Mouse (Mus musculus) right cerebral cortex, postnatal 10 days (tissue): ENCODE data around the gene Lpar1.

Source experiments
- DNase-seq, 2 experiments: peaks; one replicate each; pipeline ENCODE4 v3.0.0; 2021; ENCODE audit warnings: low spot score in 2 of 2

The Lpar1 gene

DNA sequence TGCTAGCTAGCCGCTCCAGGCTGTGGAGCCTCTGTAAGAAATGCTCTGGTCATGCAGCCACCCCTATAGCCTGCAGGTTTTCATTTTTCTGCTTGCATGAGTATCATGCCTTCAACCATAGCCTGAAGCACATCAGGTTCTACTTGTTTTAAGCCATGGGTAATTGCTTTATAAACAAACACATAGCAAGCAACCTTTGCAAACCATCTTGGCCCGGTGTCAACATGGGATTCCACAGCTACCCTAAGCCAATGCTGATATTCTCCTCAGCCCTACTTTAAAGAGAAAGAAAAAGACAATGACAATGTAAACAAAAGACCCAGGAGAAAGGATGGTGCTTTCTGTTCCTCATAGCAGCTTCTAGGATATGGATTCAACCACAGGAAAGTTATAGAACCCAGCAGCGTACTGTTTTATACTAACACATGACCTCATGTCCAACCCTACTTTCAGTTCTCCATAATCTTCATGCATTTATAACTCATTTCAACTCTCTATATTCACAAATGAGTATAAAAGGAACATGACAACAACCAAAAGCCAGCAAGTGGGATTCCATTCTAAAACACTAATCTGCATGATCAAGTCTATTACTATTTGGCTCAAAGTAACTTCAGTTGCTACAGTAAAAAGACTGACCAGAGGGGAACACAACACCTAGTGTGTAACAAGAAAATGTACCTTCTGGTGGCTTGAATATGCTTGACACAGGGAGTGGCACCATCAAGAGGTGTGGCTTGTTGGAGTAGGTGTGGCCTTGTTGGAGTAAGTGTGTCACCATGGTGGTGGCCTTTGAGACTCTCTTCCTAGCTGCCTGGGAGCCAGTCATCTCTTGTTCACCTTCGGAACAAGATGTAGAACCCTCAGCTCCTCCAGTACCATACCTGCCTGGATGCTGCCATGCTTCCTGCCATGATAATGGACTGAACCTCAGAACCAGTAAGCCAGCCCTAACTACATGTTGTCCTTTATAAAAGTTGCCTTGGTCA, 46.9 kb downstream of the Lpar1 start:
- no peak for DNase-seq

DNA sequence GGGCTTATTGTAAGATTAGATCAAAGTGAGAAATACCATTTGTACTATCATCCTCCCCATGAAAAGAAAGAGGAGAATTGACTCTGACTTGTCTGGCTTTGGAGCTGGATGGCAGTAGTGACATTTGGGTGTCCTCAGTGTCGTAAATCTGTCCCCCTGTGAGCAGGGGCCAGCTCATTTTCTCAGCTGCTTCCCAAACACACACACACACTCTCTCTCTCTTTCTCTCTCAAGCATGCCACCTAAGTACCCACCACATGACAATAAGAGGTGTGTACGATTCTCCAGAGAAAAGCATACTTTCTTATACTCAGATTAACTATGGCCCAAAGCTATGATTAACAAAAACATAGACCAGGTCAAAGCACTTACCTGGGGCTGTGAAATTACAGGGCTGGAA, 49.4 kb downstream of the Lpar1 start:
- DNase-seq, result no peak

DNA sequence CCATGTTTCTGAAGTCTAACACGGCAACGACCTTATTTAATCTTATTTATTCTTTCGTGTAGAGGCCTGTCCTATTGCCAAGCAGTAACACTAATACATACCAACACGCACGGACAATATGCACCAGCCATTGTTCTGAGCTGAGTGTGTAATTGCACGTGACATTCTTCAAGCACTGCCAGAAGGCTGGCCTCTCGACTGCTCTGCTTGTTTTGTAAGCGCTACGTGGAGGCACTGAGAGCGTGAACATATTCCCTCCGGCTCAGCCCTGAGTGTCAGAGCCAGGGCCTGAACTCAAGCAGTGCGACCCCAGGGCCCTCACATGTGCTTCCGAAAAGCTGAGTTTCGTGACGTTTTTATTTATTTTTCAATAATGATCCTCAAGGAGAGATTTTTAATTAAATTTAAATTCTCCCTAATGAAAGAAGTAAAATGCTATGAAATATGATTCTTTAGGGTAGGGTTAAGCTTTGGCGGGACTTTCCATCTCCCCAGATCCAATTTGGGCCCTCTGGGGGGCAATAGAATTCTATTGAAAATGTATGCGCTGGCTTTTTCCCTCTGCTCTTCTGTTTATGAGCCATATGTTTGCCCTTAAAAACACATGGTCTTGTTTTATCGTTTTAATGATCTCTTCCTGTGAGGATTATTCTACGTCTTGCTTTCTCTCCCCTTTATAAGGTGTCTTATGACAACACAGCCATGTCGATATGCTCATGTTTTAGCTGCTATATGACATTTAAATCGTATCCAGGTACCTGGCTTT, 52.5 kb downstream of the Lpar1 start:
- no peak for DNase-seq

DNA sequence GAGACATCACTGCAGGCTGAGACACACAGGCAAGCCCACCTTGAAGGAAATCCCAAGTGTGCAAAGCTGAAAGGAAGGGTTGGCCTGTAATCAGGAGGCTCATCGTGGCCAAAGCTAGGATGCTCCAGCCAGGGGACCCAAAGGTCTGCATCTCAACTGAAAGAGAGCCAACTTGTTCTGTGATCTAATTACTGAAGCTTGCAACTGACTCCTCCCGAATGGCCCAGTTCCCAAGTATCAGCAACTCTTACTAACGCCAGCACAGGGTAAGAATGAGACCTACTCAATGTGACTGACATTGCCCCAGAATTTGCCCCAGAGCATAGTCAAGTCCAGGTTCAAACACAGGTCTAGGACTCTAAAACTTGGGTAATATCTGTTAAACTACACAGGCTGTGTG, 53.9 kb downstream of the Lpar1 start:
- DNase-seq, result no peak

GRCm38 (mm10) chr4:58499241-58499640, 54.5 kb downstream of the Lpar1 start:
- DNase-seq, result no peak

- DNase-seq, result no peak
Observed at GRCm38 (mm10) chr4:58498734-58499133, 55.0 kb downstream of the Lpar1 start.

DNA sequence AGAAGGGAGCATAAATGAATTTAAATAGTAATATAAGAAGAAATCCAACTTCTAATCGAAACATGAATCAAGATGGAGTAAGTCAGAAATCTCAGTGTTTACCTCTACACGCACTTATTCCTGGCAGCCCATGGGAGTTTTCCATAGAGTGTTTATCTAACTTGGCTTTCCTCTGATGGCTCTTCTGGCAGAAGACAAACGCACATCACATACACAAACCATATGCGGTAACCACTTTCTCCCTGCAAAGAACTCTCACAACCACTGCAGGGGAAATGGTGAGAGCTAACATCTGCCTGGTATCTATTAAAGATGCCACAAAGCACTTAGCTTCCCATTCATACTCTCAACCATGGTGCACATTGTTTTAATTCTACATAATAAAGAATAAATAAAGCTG, 56.4 kb downstream of the Lpar1 start:
- no peak for DNase-seq

GRCm38 (mm10) chr4:58496743-58497142, 57.0 kb downstream of the Lpar1 start:
- DNase-seq, result no peak

- no peak for DNase-seq
Observed at GRCm38 (mm10) chr4:58491742-58492141, 62.0 kb downstream of the Lpar1 start.

- DNase-seq, result no peak
Observed at GRCm38 (mm10) chr4:58490374-58490773, 63.3 kb downstream of the Lpar1 start.

- no peak for DNase-seq
Observed at GRCm38 (mm10) chr4:58478564-58478963, 75.1 kb downstream of the Lpar1 start.

DNA sequence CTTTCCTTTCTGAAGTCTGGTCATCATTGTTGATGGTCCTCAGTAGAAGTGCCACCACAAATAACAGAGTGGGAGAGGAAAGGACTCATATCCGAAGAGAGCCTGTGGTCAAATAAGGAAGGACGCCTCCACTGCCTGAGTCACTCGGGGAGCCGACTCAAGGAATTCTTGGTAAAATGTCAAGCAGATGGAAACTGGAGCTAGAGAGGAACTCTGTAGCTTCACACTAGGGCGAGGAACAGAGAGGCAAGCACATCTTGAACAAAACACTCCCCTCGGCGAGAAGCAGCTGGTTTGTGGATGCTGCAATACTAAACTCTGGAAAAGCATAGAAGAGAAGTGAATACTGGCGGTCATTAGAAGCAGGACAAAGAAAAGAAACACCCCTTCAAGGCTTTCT, 76.0 kb downstream of the Lpar1 start:
- peak in 1 of 2 experiments; percentile 32 for DNase-seq

DNA sequence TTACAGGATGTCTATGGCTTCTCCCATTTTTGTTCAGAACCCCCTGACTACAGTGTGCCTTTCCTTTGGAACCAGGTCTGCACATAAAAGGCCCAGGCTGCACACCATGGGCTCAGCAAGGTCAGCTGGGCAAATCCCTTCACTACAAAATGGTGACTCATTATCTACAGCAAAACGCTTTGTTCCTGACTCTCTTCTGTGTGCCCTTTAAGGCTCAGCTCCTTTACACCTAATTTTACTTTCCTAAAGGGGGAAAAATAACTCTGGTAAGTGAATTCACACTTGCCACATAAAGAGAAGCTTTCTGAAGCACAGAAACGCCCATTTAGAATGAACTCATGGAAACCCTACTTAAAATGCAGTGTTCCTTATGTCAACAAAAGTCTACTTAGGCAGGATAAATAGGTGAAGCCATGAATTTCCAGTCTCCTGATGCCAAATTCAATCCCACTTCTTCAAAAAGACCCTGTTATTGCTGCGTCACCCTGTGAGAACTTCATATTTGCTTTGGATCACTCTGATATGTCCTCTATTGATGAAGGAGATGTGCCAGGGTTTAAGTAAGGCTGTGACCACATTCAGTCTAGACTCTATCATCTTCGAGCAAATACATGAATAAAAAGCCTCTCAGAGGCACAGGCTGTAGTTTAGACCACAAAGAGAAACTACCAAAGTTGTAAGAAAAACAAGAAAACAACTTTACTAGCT, 82.3 kb downstream of the Lpar1 start:
- no peak for DNase-seq

DNA sequence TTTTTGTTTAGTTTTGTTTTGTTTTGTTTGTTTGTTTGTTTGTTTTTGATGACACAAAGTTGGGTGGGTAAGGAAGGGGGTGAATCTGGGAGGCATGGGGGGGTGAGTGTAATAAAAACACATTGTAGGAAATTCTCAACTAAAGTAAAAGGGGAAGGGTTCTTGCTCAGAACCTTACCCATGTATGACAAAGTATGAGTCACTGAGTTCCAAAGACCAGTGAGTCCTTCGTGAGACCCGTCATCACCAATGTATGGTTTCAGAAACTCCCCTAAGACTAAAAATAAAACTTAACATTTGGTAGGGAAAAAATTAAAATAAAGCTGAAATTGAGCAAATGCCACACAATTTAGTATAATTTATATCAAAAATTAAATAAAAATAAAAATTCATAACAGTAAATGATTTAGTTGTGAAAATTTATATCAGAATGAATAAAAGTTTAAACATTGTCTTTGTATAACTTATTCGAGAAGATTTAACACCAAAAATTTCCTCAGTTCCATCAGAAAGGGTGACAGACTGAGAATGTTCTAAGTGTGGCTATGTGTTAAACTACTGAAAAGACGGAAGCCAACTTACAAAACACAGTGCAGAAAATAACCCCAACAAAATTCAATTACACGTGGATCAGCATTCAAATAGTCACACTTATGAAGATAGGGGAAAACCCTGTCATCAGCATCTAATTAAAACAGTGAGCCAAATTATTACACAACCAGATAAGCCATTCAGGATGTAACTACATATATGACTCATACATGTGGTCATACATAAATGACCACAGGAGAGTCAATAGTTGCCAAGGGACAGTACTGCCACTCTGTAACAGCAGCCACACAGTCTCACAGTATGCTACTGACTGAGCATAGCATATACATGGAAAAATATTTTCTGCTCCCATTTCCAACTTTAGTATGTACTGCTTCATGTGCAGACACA, 83.8 kb downstream of the Lpar1 start:
- no peak for DNase-seq

DNA sequence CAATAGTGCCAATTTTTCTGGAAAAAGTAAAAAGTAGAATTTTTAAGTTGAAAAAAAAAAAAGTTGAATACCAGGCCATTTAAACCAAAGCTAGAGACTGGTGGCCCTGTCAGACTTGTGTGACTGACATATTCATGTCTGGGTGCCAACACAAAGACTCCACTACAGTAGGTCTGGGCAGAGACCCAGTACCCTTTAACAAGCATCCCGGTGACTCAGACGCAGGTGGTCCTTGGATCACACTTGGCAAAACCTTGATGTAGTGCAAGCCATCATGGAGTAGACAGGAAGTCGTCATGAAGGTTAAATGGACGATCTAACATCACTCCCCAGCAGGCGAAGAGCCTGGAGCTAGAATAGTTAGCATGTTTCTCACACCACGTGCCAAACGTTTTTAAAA, 84.7 kb downstream of the Lpar1 start:
- DNase-seq, result no peak

DNA sequence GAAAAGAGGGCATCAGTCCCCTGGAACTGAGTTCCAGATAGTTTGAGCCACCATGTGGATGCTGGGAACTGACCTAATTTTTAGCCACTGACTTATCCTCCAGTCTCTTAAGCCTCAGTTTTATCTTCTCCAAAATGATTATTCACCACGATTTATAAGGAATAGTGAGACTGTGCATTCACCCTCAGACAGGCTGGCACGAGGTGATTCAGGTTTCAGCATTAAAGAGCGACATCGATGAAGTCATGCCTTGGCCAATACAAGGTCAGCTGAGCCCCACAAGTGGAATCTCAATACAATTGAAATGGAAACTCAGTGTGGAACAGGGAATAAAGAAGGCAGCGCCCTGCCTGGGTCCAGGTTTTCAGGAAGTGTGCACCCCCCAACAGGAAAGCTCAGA, 88.1 kb downstream of the Lpar1 start:
- DNase-seq, result no peak

GRCm38 (mm10) chr4:58464390-58465164, 89.1 kb downstream of the Lpar1 start:
- peak; percentile 37 to 45 for DNase-seq

- no peak for DNase-seq
Observed at GRCm38 (mm10) chr4:58462990-58463389, 90.7 kb downstream of the Lpar1 start.

DNA sequence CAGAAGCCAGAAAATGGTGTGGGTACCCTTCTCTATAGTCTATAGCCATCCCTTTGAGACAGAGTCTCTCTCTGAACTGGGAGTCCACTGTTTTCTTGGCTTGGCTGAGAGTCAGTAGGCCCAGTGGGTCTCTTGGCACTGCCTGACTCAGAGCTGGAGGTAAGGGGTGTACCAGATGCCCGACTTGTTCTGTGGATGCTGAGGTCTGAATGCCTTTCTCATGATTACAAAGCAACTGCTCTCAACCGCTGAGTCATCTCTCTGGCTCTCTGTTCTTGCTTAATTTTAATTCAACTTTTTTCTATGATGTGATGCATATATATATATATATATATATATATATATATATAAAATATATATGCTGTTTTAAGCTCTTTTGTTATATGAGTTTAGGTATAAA, 91.1 kb downstream of the Lpar1 start:
- no peak for DNase-seq

DNA sequence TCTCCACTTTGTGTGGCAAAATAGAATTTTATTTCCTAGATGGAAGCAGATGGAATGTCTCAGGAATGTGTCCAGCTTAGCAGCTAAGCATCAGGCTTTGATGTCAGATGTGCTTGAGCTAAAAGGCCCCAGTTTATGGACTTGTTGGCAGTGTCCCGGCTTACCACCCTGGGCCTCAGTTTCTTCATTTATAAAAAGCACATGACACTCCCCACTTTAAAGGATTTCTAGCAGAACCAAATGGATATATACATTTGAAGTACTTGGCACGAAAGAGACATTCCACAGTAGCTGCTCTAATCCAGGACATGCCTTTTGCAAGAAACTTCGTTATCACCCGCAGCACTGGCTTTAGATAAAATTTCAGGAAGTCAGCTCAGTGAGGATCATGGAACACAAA, 100.4 kb downstream of the Lpar1 start:
- no peak for DNase-seq
